ENCODE assay signal across 8 mouse cellular contexts in genomic region chr9:10324697-10325368, GRCm38 (mm10).
A peak's percentile ranks its signal among the peaks of the same experiment; 100 is the strongest.
DNase-seq lines count a peak whose midpoint lies in the region; ATAC-seq and TF ChIP-seq lines count a peak whose summit lies in the region.

No protein-coding gene starts in this region.

- DNase-seq in c-Kit-positive CD71-negative TER-119-negative erythroid progenitor cells, embryonic 14.5 days (ENCODE audit: low read depth): peak; percentile 18
- peak; percentile 61 for DNase-seq in hindbrain, postnatal 0 days (ENCODE audit: low spot score)
- peak; percentile 1 for DNase-seq in lung, postnatal 25 days (ENCODE audit: low spot score)
- DNase-seq in MN1 (ENCODE audit: low spot score): no peak

- 45% methylated on average over 7 of the region's 7 CpGs for WGBS in forebrain, embryonic 12.5 days
- WGBS in forebrain, embryonic 15.5 days: 45% methylated on average over 7 of the region's 7 CpGs
- 44% methylated on average over 7 of the region's 7 CpGs for WGBS in midbrain, embryonic 12.5 days
- WGBS in midbrain, embryonic 13.5 days: 43% methylated on average over 7 of the region's 7 CpGs
- 47% methylated on average over 7 of the region's 7 CpGs for WGBS in hindbrain, postnatal 0 days

- peak; percentile 70 for TF ChIP-seq CTCF in hindbrain, postnatal 0 days (IDR thresholded peaks at IDR 0.05; ENCODE audit: low read depth)

- H3K9me3 ChIP-seq in forebrain, embryonic 12.5 days: no peaks in the 10 kb centered on the region
- H3K9me3 ChIP-seq in forebrain, embryonic 15.5 days: no peaks in the 10 kb centered on the region
- H3K9me3 ChIP-seq in midbrain, embryonic 12.5 days: no peaks in the 10 kb centered on the region
- no peaks in the 10 kb centered on the region for H3K9me3 ChIP-seq in midbrain, embryonic 13.5 days
- H3K9me3 ChIP-seq in hindbrain, postnatal 0 days (ENCODE audit: low read length): no peaks in the 10 kb centered on the region

- no peak overlapping the region for H3K9ac ChIP-seq in forebrain, embryonic 12.5 days
- H3K9ac ChIP-seq in forebrain, embryonic 15.5 days (replicated peaks): no peak overlapping the region
- H3K9ac ChIP-seq in midbrain, embryonic 12.5 days (replicated peaks): no peak overlapping the region
- no peak overlapping the region for H3K9ac ChIP-seq in midbrain, embryonic 13.5 days (replicated peaks)
- H3K9ac ChIP-seq in hindbrain, postnatal 0 days (replicated peaks; ENCODE audit: low read length): no peak overlapping the region

- no peak overlapping the region for H3K27ac ChIP-seq in forebrain, embryonic 12.5 days
- no peak overlapping the region for H3K27ac ChIP-seq in forebrain, embryonic 15.5 days (replicated peaks)
- no peak overlapping the region for H3K27ac ChIP-seq in midbrain, embryonic 12.5 days (replicated peaks)
- no peak overlapping the region for H3K27ac ChIP-seq in midbrain, embryonic 13.5 days
- H3K27ac ChIP-seq in hindbrain, postnatal 0 days: no peak overlapping the region

- H3K4me1 ChIP-seq in forebrain, embryonic 12.5 days: no peaks in the 10 kb centered on the region
- H3K4me1 ChIP-seq in forebrain, embryonic 15.5 days: no peaks in the 10 kb centered on the region
- no peaks in the 10 kb centered on the region for H3K4me1 ChIP-seq in midbrain, embryonic 12.5 days
- no peaks in the 10 kb centered on the region for H3K4me1 ChIP-seq in midbrain, embryonic 13.5 days (replicated peaks)
- H3K4me1 ChIP-seq in hindbrain, postnatal 0 days (ENCODE audit: insufficient read depth, low read length): no peaks in the 10 kb centered on the region

- H3K27me3 ChIP-seq in forebrain, embryonic 12.5 days: no peaks in the 10 kb centered on the region
- H3K27me3 ChIP-seq in forebrain, embryonic 15.5 days: no peaks in the 10 kb centered on the region
- H3K27me3 ChIP-seq in midbrain, embryonic 12.5 days: no peaks in the 10 kb centered on the region
- no peaks in the 10 kb centered on the region for H3K27me3 ChIP-seq in midbrain, embryonic 13.5 days
- no peaks in the 10 kb centered on the region for H3K27me3 ChIP-seq in hindbrain, postnatal 0 days (ENCODE audit: insufficient read depth, low read length)

- no peak overlapping the region for H3K4me2 ChIP-seq in forebrain, embryonic 12.5 days
- no peak overlapping the region for H3K4me2 ChIP-seq in forebrain, embryonic 15.5 days (replicated peaks)
- no peak overlapping the region for H3K4me2 ChIP-seq in midbrain, embryonic 12.5 days (replicated peaks)
- no peak overlapping the region for H3K4me2 ChIP-seq in midbrain, embryonic 13.5 days (replicated peaks)
- no peak overlapping the region for H3K4me2 ChIP-seq in hindbrain, postnatal 0 days (ENCODE audit: low read depth, low read length)

- H3K36me3 ChIP-seq in forebrain, embryonic 12.5 days (replicated peaks): no peaks in the 10 kb centered on the region
- H3K36me3 ChIP-seq in forebrain, embryonic 15.5 days: no peaks in the 10 kb centered on the region
- no peaks in the 10 kb centered on the region for H3K36me3 ChIP-seq in midbrain, embryonic 12.5 days
- H3K36me3 ChIP-seq in midbrain, embryonic 13.5 days: no peaks in the 10 kb centered on the region
- H3K36me3 ChIP-seq in hindbrain, postnatal 0 days (ENCODE audit: insufficient read depth, low read length): no peaks in the 10 kb centered on the region

- no peak overlapping the region for H3K4me3 ChIP-seq in forebrain, embryonic 12.5 days (replicated peaks)
- H3K4me3 ChIP-seq in forebrain, embryonic 15.5 days: no peak overlapping the region
- no peak overlapping the region for H3K4me3 ChIP-seq in midbrain, embryonic 12.5 days
- H3K4me3 ChIP-seq in midbrain, embryonic 13.5 days (replicated peaks): no peak overlapping the region
- H3K4me3 ChIP-seq in hindbrain, postnatal 0 days (ENCODE audit: low read length): no peak overlapping the region

- ATAC-seq in forebrain, embryonic 12.5 days (ENCODE audit: low FRiP score): peak; percentile 41
- no peak for ATAC-seq in forebrain, embryonic 15.5 days (replicated peaks)
- peak; percentile 49 for ATAC-seq in midbrain, embryonic 12.5 days (ENCODE audit: low FRiP score, low read depth)
- ATAC-seq in midbrain, embryonic 13.5 days: no peak; the same call in 1 of the 2 replicates
- no peak for ATAC-seq in hindbrain, postnatal 0 days

Comparison
In these comparisons a context has a peak if more than half of its experiments do, and no peak if none do; other contexts are left out.
1. ATAC-seq: peak in forebrain, embryonic 12.5 days (single experiment) and midbrain, embryonic 12.5 days (single experiment); none in forebrain, embryonic 15.5 days (single experiment), midbrain, embryonic 13.5 days (single experiment) and hindbrain, postnatal 0 days (single experiment).